8 mouse cellular contexts compared by ENCODE assay signal in the genomic region with DNA sequence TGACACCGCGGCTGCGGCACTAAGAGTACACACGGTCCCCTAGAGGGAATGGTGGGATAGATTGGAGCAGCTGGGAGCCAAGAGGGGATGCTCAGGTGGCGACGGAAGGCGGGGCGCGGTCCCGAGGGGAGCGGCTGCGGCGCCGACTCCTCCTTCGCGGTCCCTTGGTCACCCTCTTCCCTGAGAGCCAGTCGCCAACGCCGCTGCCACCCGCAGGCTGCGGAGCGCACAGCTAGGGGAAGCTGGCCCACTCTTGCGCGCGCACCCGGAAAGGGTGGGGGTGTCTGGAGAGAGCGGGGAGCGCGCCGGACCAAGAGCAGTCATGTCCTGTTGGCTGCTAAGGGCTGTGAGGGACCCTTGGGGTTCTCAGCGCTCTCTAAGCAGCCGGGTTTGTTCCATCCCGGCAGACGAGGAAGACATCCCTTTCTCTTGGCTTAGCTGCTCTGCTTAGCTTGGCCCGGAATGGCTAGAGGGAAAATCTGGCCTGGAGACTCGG. TPM values are rescaled to one million over a fixed set of nuclear protein-coding genes. Genes with fewer than 3 reads are reported as not detected.
A peak's percentile ranks its signal among the peaks of the same experiment; 100 is the strongest.
DNase-seq lines count a peak whose midpoint lies in the region; ATAC-seq and TF ChIP-seq lines count a peak whose summit lies in the region.

No protein-coding gene starts in this region.

- peak overlapping the region; percentile 92 for H3K27ac ChIP-seq in hindbrain, embryonic 13.5 days
- H3K27ac ChIP-seq in lung, postnatal 0 days (ENCODE audit: low read length): no peak overlapping the region

- TF ChIP-seq EP300 in lung, postnatal 0 days (IDR thresholded peaks at IDR 0.05): no peak

- TF ChIP-seq CTCF in lung, postnatal 0 days (IDR thresholded peaks at IDR 0.05): peak; percentile 31; the same call in 1 of the 2 replicates

- peak overlapping the region; percentile 84 for H3K9ac ChIP-seq in hindbrain, embryonic 13.5 days
- H3K9ac ChIP-seq in lung, postnatal 0 days (replicated peaks; ENCODE audit: low read depth): no peak overlapping the region

- under 1% methylated on average over 35 of the region's 36 CpGs for WGBS in hindbrain, embryonic 13.5 days
- WGBS in lung, postnatal 0 days: under 1% methylated on average over 26 of the region's 36 CpGs

- peaks cover 30% of the 10 kb centered on the region for H3K4me1 ChIP-seq in hindbrain, embryonic 13.5 days (replicated peaks)
- H3K4me1 ChIP-seq in lung, postnatal 0 days (ENCODE audit: insufficient read depth, low read depth, low read length): no peaks in the 10 kb centered on the region

- H3K4me3 ChIP-seq in hindbrain, embryonic 13.5 days: peak overlapping the region; percentile 74
- peak overlapping the region; percentile 48 for H3K4me3 ChIP-seq in lung, postnatal 0 days (ENCODE audit: low read depth, low read length)

- peak overlapping the region; percentile 91 for H3K4me2 ChIP-seq in hindbrain, embryonic 13.5 days
- H3K4me2 ChIP-seq in lung, postnatal 0 days (replicated peaks; ENCODE audit: low read depth, low read length): peak overlapping the region; percentile 77

- ATAC-seq in hindbrain, embryonic 13.5 days (ENCODE audit: low FRiP score): peak; percentile 91
- peak; percentile 88 for ATAC-seq in lung, postnatal 0 days
- ATAC-seq in megakaryocyte-erythroid progenitor cell, adult 5-6 weeks (replicated peaks; ENCODE audit: low FRiP score, low TSS enrichment, poor library complexity, severe bottlenecking): no peak

- H3K9me3 ChIP-seq in hindbrain, embryonic 13.5 days: no peaks in the 10 kb centered on the region
- no peaks in the 10 kb centered on the region for H3K9me3 ChIP-seq in lung, postnatal 0 days (ENCODE audit: low read length)

- H3K27me3 ChIP-seq in hindbrain, embryonic 13.5 days: peaks cover 22% of the 10 kb centered on the region
- peaks cover 15% of the 10 kb centered on the region for H3K27me3 ChIP-seq in lung, postnatal 0 days (replicated peaks; ENCODE audit: insufficient read depth, low read length)

- H3K36me3 ChIP-seq in hindbrain, embryonic 13.5 days: no peaks in the 10 kb centered on the region
- H3K36me3 ChIP-seq in lung, postnatal 0 days (ENCODE audit: insufficient read depth, low read length): no peaks in the 10 kb centered on the region

- DNase-seq in ZHBTc4 (ENCODE audit: low read depth, low spot score): peak; percentile 88
- peak; percentile 82 to 84 for DNase-seq in cerebellum, postnatal 36 days
- DNase-seq in gastrocnemius, adult 18-20 months (ENCODE audit: low spot score): peak; percentile 84
- peak; percentile 56 for DNase-seq in left cerebral cortex, adult 11 months (ENCODE audit: low spot score)
- peak; percentile 64 for DNase-seq in lung, postnatal 0 days (ENCODE audit: low spot score)
- peak; percentile 87 for DNase-seq in right cerebral cortex, adult 18-20 months

RNA-seq across cellular contexts. Expression of gene Galnt17, which starts 0.6 kb away (rescaled TPM):
- 1 to 10 TPM; 3.3 to 9.2 TPM for total RNA-seq in gastrocnemius, adult 18-20 months (2021)
- 7.9 and 9.6 TPM in 2 replicates for polyA plus RNA-seq in hindbrain, embryonic 13.5 days (2015; fragmentation: Nextera tagmentation; extraction: Ambion mirVana)
- 0.08 and 0.45 TPM in 2 replicates for polyA plus RNA-seq in lung, postnatal 0 days (2015; fragmentation: Nextera tagmentation; extraction: Ambion mirVana)
- not detected in 2 replicates for total RNA-seq in megakaryocyte-erythroid progenitor cell, adult 5-6 weeks (2014; fragmentation: Nextera tagmentation)
- not detected in 2 replicates for total RNA-seq in megakaryocyte-erythroid progenitor cell, adult 5-6 weeks (2017)

Comparison
In these comparisons a context has a peak if more than half of its experiments do, and no peak if none do; other contexts are left out.
1. RNA of gene Galnt17, which starts 0.6 kb away (total RNA-seq): 3.3 to 9.2 TPM in gastrocnemius, adult 18-20 months; not detected in megakaryocyte-erythroid progenitor cell, adult 5-6 weeks; every median in the first group is over 4 times any median in the second.
2. Peak in every context shown above with its lines, with median percentiles within 50 percentile points of each other: DNase-seq.